Mouse (Mus musculus) urinary bladder, postnatal 36 days (tissue): ENCODE results near the gene Hdac8.
A peak's percentile ranks its signal among the peaks of the same experiment; 100 is the strongest.

Source experiments
- DNase-seq, 2 experiments: peaks; one replicate each; pipeline ENCODE4 v3.0.0; 2022; ENCODE audit warnings: low spot score in 2 of 2, mixed read lengths in 1 of 2

Gene Hdac8

DNA sequence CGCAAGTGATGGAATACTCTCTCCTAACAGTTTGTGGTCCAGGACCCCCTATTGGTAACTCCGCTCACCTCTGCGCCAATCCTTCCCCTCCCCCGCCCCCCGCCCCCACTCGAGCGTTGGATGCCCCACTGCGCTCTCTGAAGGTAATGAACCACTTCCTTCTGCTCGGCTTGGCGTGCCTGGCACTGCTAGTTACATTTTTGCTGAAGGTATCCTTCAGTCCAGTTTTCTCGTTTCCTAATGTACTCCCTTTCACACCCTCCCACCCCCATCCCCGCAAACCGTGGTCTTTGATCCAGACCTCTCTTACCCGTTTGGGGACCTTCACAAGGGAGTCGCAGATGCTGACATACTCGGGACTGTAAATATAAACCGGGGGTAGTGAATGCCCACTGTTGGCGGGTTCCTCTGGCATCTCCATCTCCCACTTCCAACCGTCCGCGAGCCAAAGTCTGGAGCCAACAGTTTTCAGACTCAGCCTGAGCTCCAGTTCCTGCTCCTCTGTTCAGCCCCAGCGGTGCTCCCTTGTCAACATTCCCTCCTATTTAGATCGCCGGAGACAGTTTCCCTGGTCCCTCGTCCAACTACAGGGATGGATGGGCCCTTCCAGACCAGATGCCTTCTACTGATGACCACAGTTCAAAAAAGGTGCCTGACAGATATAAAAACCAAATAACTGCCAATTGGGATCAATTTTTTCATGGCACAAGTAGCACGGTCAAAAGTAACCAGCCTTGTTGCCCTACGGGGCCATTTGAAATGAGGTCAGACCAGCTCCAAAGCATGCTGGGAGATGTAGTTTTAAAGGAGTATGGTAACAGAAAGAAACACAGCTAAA, at the start of gene Hdac8:
Gene Hdac8 (minus strand): TSS at position 716 of the 838 bp plus-strand sequence.
- DNase-seq, result peak; percentile 34 to 37

DNA sequence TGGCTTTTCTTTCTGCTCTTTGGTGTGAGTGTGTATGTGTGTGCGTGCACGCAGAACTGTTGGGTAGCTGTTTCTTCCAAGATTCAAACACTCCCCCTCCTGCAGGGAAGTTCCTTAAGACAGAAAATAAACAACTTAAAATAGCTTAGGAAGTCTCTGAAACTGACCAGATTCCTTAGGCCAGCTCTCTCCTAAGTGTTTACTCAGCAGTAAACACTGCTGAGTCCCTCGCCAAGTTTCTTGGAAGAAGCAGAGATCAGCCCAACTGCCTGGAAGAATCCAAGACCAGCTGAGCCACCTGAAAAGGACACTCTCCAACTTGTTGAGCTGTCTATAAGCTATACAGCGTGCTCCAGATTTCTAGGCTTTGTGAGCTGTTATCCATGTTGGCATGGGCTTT, 4.0 kb upstream of the Hdac8 start:
- DNase-seq, result no peak

DNA sequence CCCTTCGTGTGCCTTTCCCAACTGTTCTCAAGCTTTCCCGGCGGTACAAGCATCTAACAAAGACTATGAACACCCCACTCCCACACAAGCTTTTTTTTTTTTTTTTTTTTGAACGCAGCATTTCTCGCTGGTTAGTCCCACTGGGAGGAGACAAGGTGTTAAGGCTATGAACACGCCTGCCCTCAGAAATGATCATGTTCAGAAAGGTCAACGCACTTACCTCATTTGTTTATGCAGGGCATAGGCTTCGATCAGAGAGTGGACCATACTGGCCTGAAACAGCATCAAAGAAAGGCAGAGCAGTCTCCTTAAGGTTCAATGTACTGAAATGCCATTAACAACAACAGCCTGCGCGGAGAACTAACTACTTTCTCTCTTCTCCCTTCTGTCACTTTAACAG, 980 bp downstream of the Hdac8 start:
- no peak for DNase-seq

DNA sequence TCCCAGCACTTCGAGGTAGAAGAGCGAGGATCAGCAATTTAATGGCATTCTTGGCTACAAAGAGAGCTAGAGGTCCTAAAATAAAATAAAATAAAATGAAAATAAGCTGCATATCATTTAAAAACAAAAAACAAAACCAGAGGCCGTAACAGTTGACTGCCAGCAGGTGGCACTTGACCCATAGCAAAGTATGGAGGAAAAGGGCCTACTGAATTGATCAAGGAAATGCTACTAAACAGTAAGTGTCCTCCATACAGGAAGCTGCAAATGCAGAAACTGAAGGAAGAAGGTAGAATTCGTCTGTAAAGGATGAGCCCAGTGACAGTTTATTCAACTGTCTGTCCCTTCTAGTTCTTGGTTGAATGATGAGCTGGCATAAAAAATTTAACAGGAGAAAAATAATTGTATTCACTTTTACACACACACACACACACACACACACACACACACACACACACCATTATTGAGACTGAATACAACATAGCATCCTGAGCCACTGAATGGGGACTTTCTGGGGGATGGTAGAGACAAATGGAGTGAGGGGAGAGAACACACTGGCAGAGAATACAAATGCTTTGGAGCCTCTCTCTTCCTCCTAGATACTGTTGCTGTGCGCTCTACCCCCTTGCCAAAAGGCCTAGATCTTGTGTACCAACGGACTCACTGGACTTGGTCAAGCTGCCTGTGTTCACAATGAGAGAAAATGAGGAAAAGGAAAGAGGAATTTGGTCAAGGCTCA, 11.0 kb downstream of the Hdac8 start:
- DNase-seq, result no peak

DNA sequence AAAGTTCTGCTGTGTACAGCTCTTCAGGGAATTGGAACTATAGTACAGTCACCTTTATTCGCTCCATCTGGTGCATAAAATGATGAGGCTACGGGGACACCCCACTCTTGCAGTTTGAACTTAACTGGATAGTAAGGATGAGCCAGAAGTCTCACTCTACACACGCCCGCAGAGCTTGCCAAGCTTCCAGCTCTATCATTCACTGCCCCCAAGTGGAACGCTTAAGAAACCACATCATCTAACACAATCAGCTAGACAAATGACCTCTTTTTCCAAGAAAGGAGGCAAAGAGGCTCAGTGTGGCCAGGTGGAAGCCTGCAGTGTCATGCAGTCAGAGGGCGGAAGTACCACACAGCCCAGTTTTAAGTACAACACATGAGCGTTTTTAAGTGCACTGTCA, 19.6 kb downstream of the Hdac8 start:
- DNase-seq, result no peak

DNA sequence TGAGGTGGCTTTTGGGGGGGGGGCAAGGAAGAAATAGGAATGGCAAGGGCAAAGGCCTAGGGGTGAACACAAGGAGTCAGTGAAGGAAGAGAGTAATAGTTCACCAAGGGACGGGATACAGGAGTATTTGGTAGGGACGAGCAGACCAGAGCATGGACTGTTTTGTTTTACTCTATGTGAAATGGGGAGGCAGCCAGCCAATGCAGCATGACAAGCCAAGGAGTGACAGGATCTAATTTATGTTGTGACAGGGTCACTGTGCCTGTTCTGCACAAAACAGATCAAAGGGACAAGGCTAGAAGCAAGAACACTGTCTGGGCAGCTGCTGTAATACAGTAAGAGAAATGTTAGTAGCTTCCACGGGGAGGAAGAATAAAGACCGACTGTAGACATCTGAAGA, 25.5 kb downstream of the Hdac8 start:
- no peak for DNase-seq

DNA sequence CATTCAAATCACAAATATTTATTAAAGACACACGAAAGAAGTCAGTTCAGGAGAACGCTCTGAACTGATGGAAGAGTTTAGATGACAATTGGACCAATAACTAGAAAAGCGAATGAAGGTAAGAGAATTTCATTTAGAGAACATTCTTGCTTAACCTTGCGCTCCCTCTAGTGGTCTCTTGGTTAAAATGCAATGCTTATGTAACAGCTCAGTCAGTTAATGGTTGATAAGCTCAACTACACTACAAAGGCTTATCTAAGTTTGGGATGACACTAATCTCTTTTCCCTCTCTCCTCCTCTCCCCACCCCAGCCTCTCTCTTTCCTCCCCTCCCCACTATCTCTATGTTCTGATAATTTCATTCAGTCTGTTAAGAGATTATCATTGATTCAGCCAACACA, 26.2 kb downstream of the Hdac8 start:
- DNase-seq, result no peak

DNA sequence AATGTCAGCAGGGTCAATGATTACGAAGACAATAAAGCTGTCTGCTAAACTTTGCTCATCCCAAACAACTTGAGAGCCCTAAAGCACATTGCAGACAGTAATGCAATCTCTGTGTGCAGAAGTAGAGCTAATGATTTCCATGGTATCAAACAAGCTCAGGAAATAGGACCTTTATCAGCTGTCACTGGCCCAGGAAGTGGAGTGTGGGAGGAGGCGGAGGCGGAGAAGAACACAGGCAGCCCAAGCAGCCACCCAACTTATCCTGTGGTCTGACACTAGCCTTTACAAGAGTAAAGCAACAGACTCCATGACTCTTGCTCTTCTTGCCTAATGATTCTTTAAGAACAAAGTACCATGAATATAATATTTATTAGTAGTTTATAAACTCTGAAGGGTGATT, 26.7 kb downstream of the Hdac8 start:
- no peak for DNase-seq

DNA sequence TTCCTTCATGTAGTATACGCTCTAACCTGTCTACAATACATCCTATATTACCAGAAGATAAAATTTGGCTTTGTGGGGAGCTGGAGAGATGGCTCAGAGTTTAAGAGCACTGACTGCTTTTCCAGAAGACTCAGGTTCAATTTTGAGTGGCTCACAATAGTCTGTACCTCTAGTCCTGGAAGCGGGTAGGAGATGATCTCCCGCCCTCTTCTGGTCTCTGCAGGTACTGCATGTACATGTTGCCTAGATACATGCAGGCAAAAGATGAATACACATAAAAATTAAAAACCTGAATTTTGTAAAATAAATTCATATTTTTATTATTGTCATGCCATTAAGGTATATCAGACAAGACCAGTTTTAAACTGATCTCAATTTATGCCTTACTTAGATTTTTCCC, 28.4 kb downstream of the Hdac8 start:
- peak; percentile 21 to 56 for DNase-seq

DNA sequence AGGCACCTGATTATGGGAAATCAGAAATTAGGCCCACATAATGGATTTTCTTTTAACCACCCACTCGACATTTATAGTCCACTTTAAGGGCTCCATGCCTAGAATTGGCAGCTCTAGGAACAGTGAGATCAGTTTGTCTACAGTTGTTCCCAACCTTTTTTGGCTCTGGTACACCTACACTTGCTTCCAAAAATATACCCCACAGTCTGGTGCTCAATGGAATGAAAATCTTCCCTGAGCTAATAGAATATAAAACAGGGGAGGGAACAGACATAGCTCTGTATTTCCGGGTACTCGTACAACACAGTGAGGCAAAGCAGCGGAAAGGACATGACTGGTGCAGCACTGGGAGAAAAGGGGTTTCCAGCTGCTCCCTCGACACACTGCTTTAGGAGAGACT, 29.6 kb downstream of the Hdac8 start:
- DNase-seq, result no peak

DNA sequence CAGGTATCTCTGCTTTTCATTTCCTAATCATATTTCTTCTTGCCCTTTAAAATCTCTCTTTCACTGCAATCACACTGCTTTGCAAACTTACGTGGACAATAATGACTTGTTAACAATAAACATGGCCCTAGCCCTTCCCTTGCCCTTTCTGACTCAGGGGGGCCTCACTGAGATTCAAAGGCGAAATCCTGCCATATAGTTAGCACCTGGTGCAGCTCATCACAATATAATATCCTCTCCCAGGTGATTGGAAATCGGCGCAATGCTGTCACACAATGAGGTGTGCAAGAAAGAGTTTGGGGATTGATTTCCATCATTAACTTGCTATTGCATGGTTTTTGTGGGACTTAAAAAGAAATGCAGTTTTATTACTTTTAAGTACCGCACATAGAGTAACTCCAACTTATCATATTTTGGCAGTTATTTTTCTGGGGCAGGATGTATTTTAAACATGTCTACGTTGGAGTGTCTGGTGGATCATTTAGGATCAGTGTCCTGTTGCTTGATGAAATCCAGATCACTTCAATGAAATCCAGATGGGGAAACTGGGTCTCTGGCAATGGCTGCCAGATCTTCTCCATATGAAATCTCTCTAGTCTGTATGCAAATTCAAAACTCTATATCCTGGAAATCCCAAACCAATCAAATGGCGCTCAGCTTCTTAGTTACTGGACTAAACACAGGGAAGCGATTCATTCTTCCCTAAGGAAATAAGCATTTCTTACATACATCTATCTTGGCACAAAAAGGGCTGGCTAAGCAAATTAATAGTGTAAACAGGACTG, 86.6 kb downstream of the Hdac8 start:
- DNase-seq, result no peak

DNA sequence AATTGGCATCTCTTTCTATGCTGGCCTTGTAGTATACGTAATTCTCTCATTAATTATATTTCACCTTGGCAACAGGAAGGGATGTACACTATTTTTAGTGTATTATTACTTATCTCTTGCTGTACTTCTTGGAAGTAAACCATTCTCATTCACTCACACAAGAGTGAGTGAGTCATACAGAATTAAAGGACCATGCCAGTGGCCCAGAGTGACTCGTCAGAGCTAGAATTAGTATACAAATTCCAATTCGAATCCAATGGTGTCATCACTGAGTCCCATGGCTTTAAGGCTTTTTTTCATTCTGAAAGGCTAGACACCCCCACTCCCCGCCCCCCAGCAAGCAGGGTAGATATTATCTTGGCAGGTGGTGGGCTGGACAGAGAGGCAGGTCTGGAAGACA, 88.2 kb downstream of the Hdac8 start:
- DNase-seq, result no peak

DNA sequence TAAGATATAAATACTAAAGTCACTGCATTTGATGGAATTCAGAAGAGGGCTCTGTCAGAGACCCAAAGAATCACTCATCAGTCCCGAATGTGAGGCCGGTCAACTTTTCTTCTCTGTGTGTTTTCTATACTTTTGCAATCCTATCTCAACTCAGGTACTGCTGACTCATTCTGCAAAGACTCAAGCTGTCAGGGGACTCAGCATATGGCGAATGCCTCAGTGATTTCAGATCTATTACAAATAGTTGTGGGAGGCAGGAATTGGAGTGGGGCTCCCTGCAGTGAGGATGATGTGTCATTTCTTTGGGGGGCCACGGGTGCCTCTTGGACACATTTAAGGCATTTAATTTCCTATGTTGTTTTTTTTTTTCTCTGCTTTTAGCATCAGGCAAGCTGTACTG, 88.8 kb downstream of the Hdac8 start:
- DNase-seq, result no peak

DNA sequence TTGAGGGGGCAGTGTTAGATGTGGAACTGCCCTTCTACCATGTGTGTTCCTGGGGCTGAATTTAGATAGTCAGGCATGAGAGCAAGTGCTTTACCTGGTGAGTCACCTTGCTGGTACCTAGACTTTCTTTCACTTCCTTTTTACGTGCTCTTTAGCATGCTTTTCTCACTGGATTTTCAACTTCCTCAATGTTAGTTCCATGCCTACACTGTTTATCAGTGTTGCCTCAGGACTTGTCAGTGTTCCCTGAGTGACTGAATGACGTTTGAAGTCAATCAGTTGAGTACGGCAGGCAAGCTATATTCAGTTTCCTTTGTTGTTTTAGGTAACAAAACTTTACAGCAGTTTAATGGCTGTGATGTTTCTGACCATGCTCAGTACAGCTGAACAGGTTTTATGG, 120.4 kb downstream of the Hdac8 start:
- DNase-seq, result no peak

DNA sequence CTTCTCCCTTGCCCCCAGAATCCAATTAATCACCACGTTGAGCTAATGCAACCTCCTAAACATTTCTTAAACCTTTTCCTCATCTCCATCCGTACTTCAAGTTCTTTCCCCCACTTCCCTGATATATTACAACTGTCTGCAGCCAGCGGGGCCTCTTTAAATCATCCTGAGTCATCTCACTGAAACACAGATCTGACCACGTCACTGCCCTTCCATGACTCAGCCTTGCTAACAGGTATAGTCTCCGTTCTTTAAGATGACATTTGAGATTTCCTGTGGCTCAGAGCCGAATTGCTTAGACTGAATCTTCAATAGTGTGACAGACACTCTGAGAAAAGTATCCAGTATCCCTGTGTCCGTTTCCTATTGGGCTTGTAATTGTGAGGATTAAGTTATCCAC, 122.0 kb downstream of the Hdac8 start:
- DNase-seq, result no peak

DNA sequence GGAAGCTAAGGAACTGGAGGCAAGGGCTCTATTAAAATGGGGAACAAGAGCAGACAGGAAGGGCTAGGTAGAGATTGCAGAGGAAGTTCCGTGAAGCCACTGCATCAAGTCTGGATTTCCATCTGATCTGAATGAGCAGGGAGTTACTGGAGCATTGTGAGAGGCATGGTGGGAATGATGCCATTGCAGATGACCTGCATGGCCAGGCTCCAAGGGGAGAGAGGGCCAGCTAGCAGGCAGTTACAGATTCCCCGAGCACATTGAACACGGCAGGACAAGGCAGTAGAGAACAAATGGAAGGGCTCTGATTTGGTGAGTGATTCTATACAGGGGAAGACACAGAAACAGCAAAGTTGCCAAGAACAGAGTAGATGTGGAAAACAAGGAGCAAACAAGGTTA, 138.6 kb downstream of the Hdac8 start:
- no peak for DNase-seq

DNA sequence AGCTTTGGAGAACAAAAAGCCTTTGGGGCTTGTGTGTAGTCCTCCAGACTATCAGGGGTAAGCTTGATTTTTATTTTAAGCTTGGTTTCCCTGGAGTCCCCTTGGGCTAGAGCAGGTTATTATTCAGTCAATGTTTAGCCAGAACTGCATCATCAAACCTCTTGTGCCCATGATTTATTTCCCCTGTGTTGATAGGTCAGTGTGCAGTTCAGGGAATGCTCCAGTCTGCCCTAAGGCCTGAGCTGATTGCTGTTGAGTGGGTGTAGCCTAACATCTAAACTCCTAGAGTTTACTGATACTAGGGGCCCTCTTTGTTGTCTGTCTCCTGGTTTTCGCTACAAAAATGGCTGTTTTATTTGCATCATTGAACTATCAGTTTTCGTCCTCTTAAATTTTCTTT, 142.9 kb downstream of the Hdac8 start:
- DNase-seq, result no peak

DNA sequence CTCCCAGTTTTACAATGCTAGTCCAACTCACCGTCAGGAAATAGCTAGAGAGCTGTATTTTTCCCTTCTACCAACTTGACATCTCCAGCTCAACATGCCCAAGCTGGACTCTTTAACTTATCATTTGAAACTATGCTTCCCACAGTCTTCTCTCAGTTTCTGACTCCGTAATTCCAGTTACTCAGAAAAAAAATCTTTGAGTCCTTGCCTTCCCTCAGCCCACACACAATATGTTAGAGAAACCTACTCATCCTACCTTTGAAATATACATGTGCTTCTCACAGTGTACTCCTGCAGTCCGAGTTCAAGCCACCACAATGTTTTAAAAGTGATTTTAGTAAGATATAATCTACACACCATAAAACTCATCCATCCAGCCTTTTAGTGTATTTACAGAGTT, 151.7 kb downstream of the Hdac8 start:
- no peak for DNase-seq

DNA sequence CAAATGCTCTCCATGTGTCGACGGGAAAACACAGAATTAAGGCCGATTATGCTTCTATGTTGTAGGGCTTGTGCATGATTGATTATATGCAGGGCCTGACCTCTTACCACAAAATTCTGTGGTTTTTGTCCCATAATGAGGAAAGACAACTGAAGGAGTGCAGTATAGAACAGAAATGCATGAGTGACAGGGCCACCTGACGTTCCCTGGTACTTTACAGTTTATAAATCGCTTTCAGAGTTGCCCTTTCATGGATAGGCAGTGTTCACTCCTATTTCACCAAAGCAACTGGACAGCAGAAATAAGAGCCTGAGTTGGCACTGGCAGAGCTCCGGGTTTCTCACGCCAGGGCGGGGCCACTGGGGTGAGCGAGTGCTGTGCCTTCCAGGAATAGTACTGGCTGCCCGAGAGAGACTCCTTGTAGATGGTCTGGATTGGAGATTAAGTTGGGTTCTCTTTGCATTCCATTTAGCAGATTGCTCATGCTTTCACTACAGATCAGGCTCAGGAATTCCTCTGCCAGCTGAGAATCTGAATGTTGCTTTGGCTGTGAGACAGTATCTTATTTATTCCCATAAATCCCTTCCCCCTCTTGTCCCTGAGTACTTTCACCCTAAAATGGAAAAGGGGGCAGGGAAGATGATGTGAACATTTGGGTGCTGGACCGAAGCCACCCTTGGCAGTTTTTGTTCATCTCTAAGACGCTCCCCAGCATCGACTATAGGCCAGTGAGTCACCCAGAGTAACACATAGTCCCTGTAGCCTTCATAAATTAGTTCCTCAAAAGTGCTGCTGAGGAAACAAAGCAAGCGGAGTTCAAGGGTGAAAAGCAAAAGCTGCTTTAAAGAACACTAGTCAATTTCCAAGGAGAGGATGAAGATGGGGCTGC, 155.1 kb downstream of the Hdac8 start:
- peak in 1 of 2 experiments; percentile 10 for DNase-seq

DNA sequence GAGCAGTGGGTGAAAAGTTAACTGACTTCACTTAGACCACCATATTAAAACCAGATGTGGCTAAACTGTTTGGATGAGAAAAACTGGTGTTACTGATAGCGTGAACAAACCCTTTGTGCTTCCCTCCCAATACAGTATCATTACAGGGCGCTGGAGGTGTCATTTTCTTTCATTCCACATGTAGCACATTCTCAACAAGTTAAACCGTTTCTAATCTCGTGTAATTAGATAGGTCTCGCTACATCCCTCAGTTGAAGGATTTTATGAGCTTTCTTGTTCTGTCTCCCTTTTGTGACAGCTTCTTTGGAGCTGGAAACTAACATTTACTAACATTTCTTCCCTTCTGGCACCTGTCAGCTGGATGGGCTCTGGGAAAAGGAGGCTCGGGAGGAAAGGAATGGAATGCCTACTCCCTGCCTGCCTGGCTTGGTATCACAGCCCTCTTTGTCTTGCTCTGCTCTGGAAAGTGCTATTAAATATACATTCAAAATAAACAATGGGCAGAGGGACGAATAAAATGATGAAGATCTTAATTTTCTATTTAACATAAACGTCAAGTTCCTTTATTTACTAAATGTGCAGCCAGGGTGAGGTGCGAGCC, 156.2 kb downstream of the Hdac8 start:
- DNase-seq, result no peak

DNA sequence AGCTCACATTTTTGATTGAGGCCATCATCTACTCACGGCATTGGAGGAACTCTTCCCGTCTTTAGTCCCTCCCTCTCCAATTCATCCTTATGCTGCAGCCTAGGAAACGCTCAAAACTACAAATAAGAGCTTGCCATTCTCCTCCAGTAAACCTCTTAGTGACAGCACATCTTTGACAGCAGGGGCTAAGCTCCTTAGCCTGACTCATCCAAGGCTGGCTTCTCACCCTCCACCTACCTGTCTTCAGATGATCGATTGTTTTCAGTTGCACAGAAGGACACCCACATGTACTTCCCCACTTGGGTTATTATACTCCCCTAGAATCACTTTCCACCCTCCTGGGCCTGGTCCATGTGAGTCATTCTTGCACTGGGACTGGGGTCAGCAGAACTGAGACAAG, 163.5 kb downstream of the Hdac8 start:
- no peak for DNase-seq
